Mouse (Mus musculus) liver, postnatal 0 days (tissue): Measurements from ENCODE around the gene Mbtps1.

ENCODE experiments used
- CTCF ChIP-seq: sonication (generic); IDR thresholded peaks from 2 replicates; pipeline ENCODE4 v1.5.1; 2016; ENCODE audit warnings: antibody characterized with exemption, low read depth
- EP300 ChIP-seq: IDR thresholded peaks from 2 replicates; pipeline ENCODE4 v1.6.1; 2016; ENCODE audit warnings: antibody characterized with exemption, low read depth, mild to moderate bottlenecking

DNA sequence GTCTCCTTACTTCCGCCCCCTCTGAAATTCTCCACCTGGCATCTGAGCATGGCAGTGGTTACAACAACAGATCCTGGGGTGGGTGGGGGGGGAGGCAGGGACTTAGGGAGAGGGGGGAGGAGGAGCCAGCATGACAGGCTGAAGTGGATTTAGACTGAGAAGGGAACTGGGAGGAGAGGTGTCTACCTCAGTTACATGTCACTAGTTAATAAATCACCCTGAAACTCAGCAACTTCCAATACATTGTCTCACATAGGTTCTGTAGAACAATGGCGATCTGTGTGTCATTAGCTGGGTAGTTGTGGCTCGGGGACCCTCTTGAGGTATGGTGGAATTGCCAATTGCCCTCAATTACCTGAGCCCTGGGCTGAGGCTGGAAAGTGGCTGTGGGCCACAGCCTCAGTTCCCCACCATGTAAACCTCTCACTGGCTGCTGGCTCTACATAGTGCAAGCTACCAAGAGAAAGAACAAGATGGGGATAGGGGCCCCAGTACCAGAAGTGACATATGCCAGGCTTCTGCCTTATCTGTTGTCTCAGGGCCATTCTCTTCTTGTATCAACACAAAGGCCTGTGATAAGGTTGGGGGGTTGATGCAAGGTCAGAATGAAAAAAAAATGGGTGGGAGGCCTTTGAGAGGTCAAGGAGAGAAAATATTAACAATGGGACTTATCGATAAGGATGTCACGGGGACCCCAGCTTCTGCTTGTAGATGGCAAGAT lies 22.1 kb upstream of the Mbtps1 start:
- TF ChIP-seq CTCF = no peak
- TF ChIP-seq EP300 = no peak; the same call in 1 of the 2 replicates
